In the genomic region with DNA sequence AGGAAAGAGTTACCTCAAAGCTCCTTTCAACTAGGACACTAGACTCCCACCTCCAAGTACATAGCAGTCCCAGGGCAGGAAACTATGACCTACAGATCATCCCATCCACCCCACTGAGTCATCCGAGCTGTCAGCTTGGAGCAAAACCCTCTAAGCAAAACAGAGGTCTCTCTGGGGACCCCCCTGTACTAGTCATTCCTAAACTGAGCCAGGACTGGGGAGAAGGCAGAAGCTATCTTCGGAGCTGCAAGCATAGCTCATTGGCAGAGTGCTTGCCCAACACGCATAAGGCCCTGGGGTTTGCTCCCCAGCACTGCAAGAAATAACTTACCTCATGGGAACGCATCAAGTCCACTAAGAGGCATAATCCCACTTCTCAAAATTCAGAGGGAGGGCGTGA, we compare ENCODE assay signal across 9 mouse cellular contexts. TPM values are rescaled to one million over a fixed set of nuclear protein-coding genes. Genes with fewer than 3 reads are reported as not detected.
A peak's percentile ranks its signal among the peaks of the same experiment; 100 is the strongest.
DNase-seq lines count a peak whose midpoint lies in the region; ATAC-seq and TF ChIP-seq lines count a peak whose summit lies in the region.
"Had no signal": no experiment of that assay in that cellular context is flagged by ENCODE, and none has a peak within 500 bp of the region (broad histone marks: within the 10 kb centered on the region; RNA-seq: fewer than 3 reads in every experiment).

No protein-coding gene starts in this region.

- no peak for DNase-seq in forebrain, embryonic 10.5 days (ENCODE audit: extremely low spot score, low spot score)
- DNase-seq in forebrain, postnatal 0 days = no peak
- DNase-seq in lung, embryonic 14.5 days = no peak
- DNase-seq in lung, adult 2 months = no peak
- no peak for DNase-seq in kidney, postnatal 4 days
- DNase-seq in cerebellum, adult 2 months = no peak

- ATAC-seq in forebrain, postnatal 0 days = no peak
- ATAC-seq in lung, embryonic 14.5 days (ENCODE audit: insufficient read depth) = no peak
- ATAC-seq in neural tube, embryonic 13.5 days (ENCODE audit: low read depth) = no peak

- H3K27ac ChIP-seq in forebrain, embryonic 10.5 days = no peak overlapping the region
- H3K27ac ChIP-seq in forebrain, postnatal 0 days (ENCODE audit: low read depth, low read length) = no peak overlapping the region
- H3K27ac ChIP-seq in lung, embryonic 14.5 days (ENCODE audit: low read depth) = peak overlapping the region; percentile 38; the same call in 1 of the 2 replicates
- H3K27ac ChIP-seq in embryonic fibroblast, embryonic 13.5 days (ENCODE audit: insufficient read depth, low read length) = no peak overlapping the region
- no peak overlapping the region for H3K27ac ChIP-seq in neural tube, embryonic 13.5 days (replicated peaks)
- no peak overlapping the region for H3K27ac ChIP-seq in cerebellum, adult 2 months (ENCODE audit: insufficient read depth, low read length)

- H3K4me2 ChIP-seq in forebrain, postnatal 0 days (ENCODE audit: low read depth) = no peak overlapping the region
- peak overlapping the region; percentile 95 for H3K4me2 ChIP-seq in lung, embryonic 14.5 days
- H3K4me2 ChIP-seq in neural tube, embryonic 13.5 days = peak overlapping the region; percentile 95

- H3K4me1 ChIP-seq in forebrain, embryonic 10.5 days = peaks cover 42% of the 10 kb centered on the region
- H3K4me1 ChIP-seq in forebrain, postnatal 0 days (ENCODE audit: insufficient read depth) = peaks cover 21% of the 10 kb centered on the region
- peaks cover 16% of the 10 kb centered on the region; the same call in 1 of the 2 replicates for H3K4me1 ChIP-seq in lung, embryonic 14.5 days (ENCODE audit: insufficient read depth)
- peaks cover 7% of the 10 kb centered on the region for H3K4me1 ChIP-seq in lung, adult 2 months (ENCODE audit: control insufficient read depth, insufficient read depth, low read length)
- peaks cover 12% of the 10 kb centered on the region; the same call in 1 of the 2 replicates for H3K4me1 ChIP-seq in embryonic fibroblast, embryonic 13.5 days (ENCODE audit: control insufficient read depth, insufficient read depth, low read length)
- H3K4me1 ChIP-seq in neural tube, embryonic 13.5 days (replicated peaks) = peaks cover 49% of the 10 kb centered on the region
- peaks cover 6% of the 10 kb centered on the region for H3K4me1 ChIP-seq in cerebellum, adult 2 months (ENCODE audit: control insufficient read depth, insufficient read depth, low read length)

- 92% methylated on average over 5 of the region's 5 CpGs for WGBS in forebrain, embryonic 10.5 days
- 90% methylated on average over 5 of the region's 5 CpGs for WGBS in forebrain, postnatal 0 days
- 80% methylated on average over 5 of the region's 5 CpGs for WGBS in lung, embryonic 14.5 days
- WGBS in lung, adult 2 months = 69% methylated on average over 5 of the region's 5 CpGs
- 85% methylated on average over 5 of the region's 5 CpGs for WGBS in neural tube, embryonic 13.5 days
- WGBS in cerebellum, adult 2 months = 91% methylated on average over 5 of the region's 5 CpGs

- TF ChIP-seq POLR2A in lung, adult 2 months (IDR thresholded peaks at IDR 0.05; ENCODE audit: borderline replicate concordance, extremely low read depth, low read depth, low read length) = no peak
- no peak for TF ChIP-seq POLR2A in embryonic fibroblast, embryonic 13.5 days (IDR thresholded peaks at IDR 0.05; ENCODE audit: low read depth, low read length)
- TF ChIP-seq POLR2A in cerebellum, adult 2 months (IDR thresholded peaks at IDR 0.05; ENCODE audit: borderline replicate concordance, insufficient read depth, low read length) = no peak

- H3K36me3 ChIP-seq in forebrain, embryonic 10.5 days (replicated peaks) = peaks cover 62% of the 10 kb centered on the region
- H3K36me3 ChIP-seq in forebrain, postnatal 0 days (ENCODE audit: insufficient read depth) = peaks cover 44% of the 10 kb centered on the region
- H3K36me3 ChIP-seq in lung, embryonic 14.5 days (ENCODE audit: insufficient read depth) = peaks cover 49% of the 10 kb centered on the region
- H3K36me3 ChIP-seq in neural tube, embryonic 13.5 days = peaks cover 46% of the 10 kb centered on the region

- no peak overlapping the region for H3K9ac ChIP-seq in forebrain, postnatal 0 days
- peak overlapping the region; percentile 6 for H3K9ac ChIP-seq in lung, embryonic 14.5 days
- peak overlapping the region; percentile 84 for H3K9ac ChIP-seq in neural tube, embryonic 13.5 days

- no peaks in the 10 kb centered on the region for H3K9me3 ChIP-seq in forebrain, embryonic 10.5 days
- no peaks in the 10 kb centered on the region for H3K9me3 ChIP-seq in forebrain, postnatal 0 days (ENCODE audit: low read length)
- H3K9me3 ChIP-seq in lung, embryonic 14.5 days (ENCODE audit: low read depth, low read length) = no peaks in the 10 kb centered on the region
- no peaks in the 10 kb centered on the region for H3K9me3 ChIP-seq in neural tube, embryonic 13.5 days

- H3K27me3 ChIP-seq in forebrain, embryonic 10.5 days (ENCODE audit: poor library complexity, severe bottlenecking) = peaks cover 9% of the 10 kb centered on the region
- H3K27me3 ChIP-seq in forebrain, postnatal 0 days (ENCODE audit: insufficient read depth, low read length) = no peaks in the 10 kb centered on the region
- no peaks in the 10 kb centered on the region for H3K27me3 ChIP-seq in lung, embryonic 14.5 days (ENCODE audit: insufficient read depth, low read length)
- H3K27me3 ChIP-seq in neural tube, embryonic 13.5 days = no peaks in the 10 kb centered on the region
- no peaks in the 10 kb centered on the region for H3K27me3 ChIP-seq in cerebellum, adult 2 months (ENCODE audit: control insufficient read depth, insufficient read depth, low read length)

- TF ChIP-seq CTCF in forebrain, postnatal 0 days (IDR thresholded peaks at IDR 0.05; ENCODE audit: low read depth) = no peak
- TF ChIP-seq CTCF in lung, embryonic 14.5 days (IDR thresholded peaks at IDR 0.05; ENCODE audit: low read depth) = no peak
- no peak for TF ChIP-seq CTCF in lung, adult 2 months (IDR thresholded peaks at IDR 0.05; ENCODE audit: insufficient read depth, low read length)
- no peak for TF ChIP-seq CTCF in embryonic fibroblast, embryonic 13.5 days (IDR thresholded peaks at IDR 0.05; ENCODE audit: borderline replicate concordance, insufficient read depth, low read length)
- TF ChIP-seq CTCF in cerebellum, adult 2 months (IDR thresholded peaks at IDR 0.05; ENCODE audit: borderline replicate concordance, insufficient read depth, low read depth, low read length) = no peak

- peak overlapping the region; percentile 93; the same call in 1 of the 2 replicates for H3K4me3 ChIP-seq in forebrain, embryonic 10.5 days
- H3K4me3 ChIP-seq in forebrain, postnatal 0 days (ENCODE audit: low read depth, low read length) = no peak overlapping the region
- H3K4me3 ChIP-seq in lung, embryonic 14.5 days (ENCODE audit: low read depth, low read length) = no peak overlapping the region
- H3K4me3 ChIP-seq in lung, adult 2 months (replicated peaks; ENCODE audit: extremely low read depth, low read depth, low read length) = no peak overlapping the region
- H3K4me3 ChIP-seq in embryonic fibroblast, embryonic 13.5 days (ENCODE audit: insufficient read depth, low read length) = 0 out of 2 replicates have a peak overlapping the region, but pooled peaks have one; percentile 93
- peak overlapping the region; percentile 71; the same call in 1 of the 2 replicates for H3K4me3 ChIP-seq in neural tube, embryonic 13.5 days
- no peak overlapping the region for H3K4me3 ChIP-seq in cerebellum, adult 2 months (replicated peaks; ENCODE audit: insufficient read depth, low read depth, low read length)
- H3K4me3 ChIP-seq: erythroblast, embryonic 14.5 days had no signal

RNA-seq across cellular contexts. Expression of a gene that starts 3.4 kb away (rescaled TPM):
- 287 and 294 TPM in 2 replicates for polyA plus RNA-seq in forebrain, embryonic 10.5 days (2016; fragmentation: Nextera tagmentation; extraction: Ambion mirVana)
- 199 and 203 TPM in 2 replicates for total RNA-seq in forebrain, postnatal 0 days (2014; rRNA removed)
- polyA plus RNA-seq in forebrain, postnatal 0 days (2015; fragmentation: Nextera tagmentation; extraction: Ambion mirVana) = 89.9 and 109 TPM in 2 replicates
- polyA plus RNA-seq in lung, embryonic 14.5 days (2014; fragmentation: Nextera tagmentation; extraction: Ambion mirVana) = 140 and 146 TPM in 2 replicates
- 166 and 217 TPM in 2 replicates for polyA plus RNA-seq in lung, adult 2 months (2012; rRNA removed)
- polyA plus RNA-seq in embryonic fibroblast, embryonic 13.5 days (2011; ENCODE audit: insufficient read length, low read depth, missing spikeins) = 111 and 143 TPM in 2 replicates
- 267 and 279 TPM in 2 replicates for polyA plus RNA-seq in neural tube, embryonic 13.5 days (2015; fragmentation: Nextera tagmentation; extraction: Ambion mirVana)
- 155 and 156 TPM in 2 replicates for polyA plus RNA-seq in cerebellum, adult 2 months (2012; rRNA removed)

RNA-seq across cellular contexts. Expression of a gene that starts 21.0 kb away (rescaled TPM):
- 1.4 and 1.5 TPM in 2 replicates for polyA plus RNA-seq in forebrain, embryonic 10.5 days (2016; fragmentation: Nextera tagmentation; extraction: Ambion mirVana)
- 1.2 and 2.2 TPM in 2 replicates for total RNA-seq in forebrain, postnatal 0 days (2014; rRNA removed)
- 1.1 and 1.8 TPM in 2 replicates for polyA plus RNA-seq in forebrain, postnatal 0 days (2015; fragmentation: Nextera tagmentation; extraction: Ambion mirVana)
- 0.74 and 0.87 TPM in 2 replicates for polyA plus RNA-seq in lung, embryonic 14.5 days (2014; fragmentation: Nextera tagmentation; extraction: Ambion mirVana)
- 1.8 and 3.4 TPM in 2 replicates for polyA plus RNA-seq in lung, adult 2 months (2012; rRNA removed)
- 0.20 TPM in 1 of 2 replicates, not detected in the other for polyA plus RNA-seq in embryonic fibroblast, embryonic 13.5 days (2011; ENCODE audit: insufficient read length, low read depth, missing spikeins)
- 2.4 and 2.7 TPM in 2 replicates for polyA plus RNA-seq in neural tube, embryonic 13.5 days (2015; fragmentation: Nextera tagmentation; extraction: Ambion mirVana)
- polyA plus RNA-seq in cerebellum, adult 2 months (2012; rRNA removed) = 0.86 and 0.92 TPM in 2 replicates
- polyA plus RNA-seq: erythroblast, embryonic 14.5 days had no signal

RNA-seq across cellular contexts. Expression of a gene that starts 50.3 kb away (rescaled TPM):
- polyA plus RNA-seq in forebrain, embryonic 10.5 days (2016; fragmentation: Nextera tagmentation; extraction: Ambion mirVana) = 15.3 and 17.5 TPM in 2 replicates
- total RNA-seq in forebrain, postnatal 0 days (2014; rRNA removed) = 37.3 and 41.5 TPM in 2 replicates
- polyA plus RNA-seq in forebrain, postnatal 0 days (2015; fragmentation: Nextera tagmentation; extraction: Ambion mirVana) = 44.8 and 56.2 TPM in 2 replicates
- 24.4 and 25.4 TPM in 2 replicates for polyA plus RNA-seq in lung, embryonic 14.5 days (2014; fragmentation: Nextera tagmentation; extraction: Ambion mirVana)
- polyA plus RNA-seq in lung, adult 2 months (2012; rRNA removed) = 27.5 and 29.9 TPM in 2 replicates
- 10.1 and 10.6 TPM in 2 replicates for polyA plus RNA-seq in embryonic fibroblast, embryonic 13.5 days (2011; ENCODE audit: insufficient read length, low read depth, missing spikeins)
- polyA plus RNA-seq in neural tube, embryonic 13.5 days (2015; fragmentation: Nextera tagmentation; extraction: Ambion mirVana) = 46.0 and 53.2 TPM in 2 replicates
- 547 and 616 TPM in 2 replicates for polyA plus RNA-seq in cerebellum, adult 2 months (2012; rRNA removed)

RNA-seq across cellular contexts. Expression of a gene that starts 51.8 kb away (rescaled TPM):
- polyA plus RNA-seq in forebrain, embryonic 10.5 days (2016; fragmentation: Nextera tagmentation; extraction: Ambion mirVana) = 8.2 and 10.0 TPM in 2 replicates
- 60.1 and 73.9 TPM in 2 replicates for total RNA-seq in forebrain, postnatal 0 days (2014; rRNA removed)
- polyA plus RNA-seq in forebrain, postnatal 0 days (2015; fragmentation: Nextera tagmentation; extraction: Ambion mirVana) = 7.8 and 9.6 TPM in 2 replicates
- 10.9 and 12.3 TPM in 2 replicates for polyA plus RNA-seq in lung, embryonic 14.5 days (2014; fragmentation: Nextera tagmentation; extraction: Ambion mirVana)
- 5.1 and 6.2 TPM in 2 replicates for polyA plus RNA-seq in lung, adult 2 months (2012; rRNA removed)
- 20.9 and 21.4 TPM in 2 replicates for polyA plus RNA-seq in embryonic fibroblast, embryonic 13.5 days (2011; ENCODE audit: insufficient read length, low read depth, missing spikeins)
- 10.2 and 12.1 TPM in 2 replicates for polyA plus RNA-seq in neural tube, embryonic 13.5 days (2015; fragmentation: Nextera tagmentation; extraction: Ambion mirVana)
- polyA plus RNA-seq in cerebellum, adult 2 months (2012; rRNA removed) = 16.1 and 19.1 TPM in 2 replicates

Comparison
In these comparisons a context has a peak if more than half of its experiments do, and no peak if none do; other contexts are left out.
1. H3K4me3 ChIP-seq: peak in forebrain, embryonic 10.5 days (single experiment), embryonic fibroblast, embryonic 13.5 days (single experiment) and neural tube, embryonic 13.5 days (single experiment); none in forebrain, postnatal 0 days (single experiment), lung, embryonic 14.5 days (single experiment), lung, adult 2 months (single experiment) and cerebellum, adult 2 months (single experiment).